Mouse (Mus musculus): ENCODE results near the gene Dcakd. TPM values are rescaled to one million over a fixed set of nuclear protein-coding genes. Genes with fewer than 3 reads are reported as not detected.

The Dcakd gene
- total and polyA plus RNA-seq, 3 experiments = 36.4 to 199 (median 87.1) TPM

GRCm38 (mm10) chr11:103006286-103007000 is 21.7 kb downstream of the Dcakd start:
- DNase-seq (ENCODE audit: low spot score) (no peak), ATAC-seq (ENCODE audit: extremely low read depth, insufficient number of reproducible peaks, low FRiP score, poor library complexity, severe bottlenecking) (no peak)
- Histone ChIP-seq H3K27me3 (ENCODE audit: insufficient read depth, low read length) (no peaks in the 10 kb centered on the region), H3K4me1 (ENCODE audit: insufficient read depth, low read depth, low read length) (peaks cover 55% of the 10 kb centered on the region), H3K9me3 (replicated peaks) (no peaks in the 10 kb centered on the region; the same call in 1 of the 2 replicates), H3K36me3 (replicated peaks) (peaks cover 84% of the 10 kb centered on the region), H3K4me3 (ENCODE audit: low read depth, low read length) (no peak overlapping the region)
- no peak for TF ChIP-seq TAL1 (conservative IDR thresholded peaks at IDR 0.05; ENCODE audit: low read depth, low read length)
- no peak for TF ChIP-seq GATA2 (IDR thresholded peaks at IDR 0.05; ENCODE audit: borderline replicate concordance, low read depth, low read length)

DNA sequence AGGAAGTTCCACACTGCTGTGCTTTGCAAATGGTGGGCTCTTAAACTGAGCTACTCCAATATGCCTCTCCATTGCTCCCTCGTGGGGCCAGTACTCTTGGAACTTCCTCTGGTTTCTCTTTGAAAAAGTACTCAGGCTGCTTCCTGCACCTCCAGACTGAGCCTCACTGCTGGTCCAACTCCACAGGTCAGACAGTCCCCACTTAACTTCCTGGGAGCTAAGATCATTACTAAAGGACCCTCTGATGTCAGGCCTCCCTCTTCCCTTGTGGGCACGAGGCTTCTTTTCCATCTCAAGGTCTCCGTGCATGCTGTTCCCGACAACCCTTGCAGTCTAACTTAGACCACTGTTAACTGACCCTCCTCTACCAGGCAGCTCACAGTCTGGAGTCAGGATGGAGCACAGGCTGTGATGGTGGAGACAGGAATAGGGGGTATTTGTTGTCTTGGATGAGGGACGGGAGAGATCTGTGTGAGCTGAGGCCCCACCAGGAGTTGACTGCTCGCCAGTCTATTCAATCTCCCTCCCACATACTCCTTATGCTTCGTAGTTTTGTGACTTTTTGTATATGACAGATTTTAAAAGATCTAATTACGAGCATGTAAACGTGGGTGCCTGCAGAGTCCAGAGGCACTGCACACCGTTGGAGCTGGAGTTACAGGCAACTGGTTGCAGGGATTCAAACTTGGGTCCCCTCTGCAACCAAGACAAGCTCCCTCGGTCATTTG is 22.7 kb downstream of the Dcakd start:
- no peak overlapping the region for H3K4me3 ChIP-seq (ENCODE audit: low read depth, low read length)
- TF ChIP-seq TAL1 (conservative IDR thresholded peaks at IDR 0.05; ENCODE audit: low read depth, low read length) (no peak), POLR2AphosphoS5 (IDR thresholded peaks at IDR 0.05; ENCODE audit: insufficient replicate concordance, low read depth, low read length) (no peak), GATA2 (IDR thresholded peaks at IDR 0.05; ENCODE audit: borderline replicate concordance, low read depth, low read length) (no peak), GATA1 (IDR thresholded peaks at IDR 0.05; ENCODE audit: borderline replicate concordance, low read length) (no peak), CTCF (IDR thresholded peaks at IDR 0.05; ENCODE audit: low read depth, low read length) (no peak)
- H3K36me3 ChIP-seq (replicated peaks) = peaks cover 82% of the 10 kb centered on the region
- DNase-seq (ENCODE audit: low spot score) (no peak), ATAC-seq (ENCODE audit: extremely low read depth, insufficient number of reproducible peaks, low FRiP score, poor library complexity, severe bottlenecking) (no peak)
- no peaks in the 10 kb centered on the region for H3K27me3 ChIP-seq (ENCODE audit: insufficient read depth, low read length)
- no peaks in the 10 kb centered on the region; the same call in 1 of the 2 replicates for H3K9me3 ChIP-seq (replicated peaks)
- H3K4me1 ChIP-seq (ENCODE audit: insufficient read depth, low read depth, low read length) = peaks cover 61% of the 10 kb centered on the region

DNA sequence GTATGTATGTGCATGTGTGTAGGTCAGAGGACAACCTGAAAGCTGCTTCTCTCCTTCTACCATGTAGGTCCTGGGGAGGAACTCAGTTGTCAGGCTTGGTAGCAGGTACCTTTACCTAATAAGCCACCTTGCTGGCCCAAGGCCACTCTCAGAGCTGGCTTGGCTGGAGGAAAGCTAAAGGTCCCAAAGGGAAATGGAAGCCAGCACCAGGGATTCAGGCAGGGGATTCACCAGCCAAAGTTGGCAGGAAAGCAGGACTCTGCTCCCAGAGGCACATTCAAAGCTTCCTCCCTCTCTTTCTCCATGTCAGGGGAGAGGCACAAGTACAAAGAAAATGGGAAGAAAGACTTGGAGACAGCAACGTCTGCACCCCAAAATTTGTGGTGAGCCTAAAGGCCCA is 23.3 kb downstream of the Dcakd start:
- no peaks in the 10 kb centered on the region; the same call in 1 of the 2 replicates for H3K9me3 ChIP-seq (replicated peaks)
- H3K4me1 ChIP-seq (ENCODE audit: insufficient read depth, low read depth, low read length) = peaks cover 67% of the 10 kb centered on the region
- ATAC-seq (ENCODE audit: extremely low read depth, insufficient number of reproducible peaks, low FRiP score, poor library complexity, severe bottlenecking) (no peak), DNase-seq (ENCODE audit: low spot score) (no peak)
- no peaks in the 10 kb centered on the region for H3K27me3 ChIP-seq (ENCODE audit: insufficient read depth, low read length)
- H3K36me3 ChIP-seq (replicated peaks) = peaks cover 84% of the 10 kb centered on the region
- H3K4me3 ChIP-seq (ENCODE audit: low read depth, low read length) = no peak overlapping the region
- no peak for TF ChIP-seq CTCF (IDR thresholded peaks at IDR 0.05; ENCODE audit: low read depth, low read length)
- no peak for TF ChIP-seq TAL1 (conservative IDR thresholded peaks at IDR 0.05; ENCODE audit: low read depth, low read length)
- no peak for TF ChIP-seq GATA1 (IDR thresholded peaks at IDR 0.05; ENCODE audit: borderline replicate concordance, low read length)
- no peak for TF ChIP-seq POLR2AphosphoS5 (IDR thresholded peaks at IDR 0.05; ENCODE audit: insufficient replicate concordance, low read depth, low read length)
- no peak for TF ChIP-seq GATA2 (IDR thresholded peaks at IDR 0.05; ENCODE audit: borderline replicate concordance, low read depth, low read length)

GRCm38 (mm10) chr11:103003210-103003609 is 24.9 kb downstream of the Dcakd start:
- Histone ChIP-seq H3K36me3 (replicated peaks) (peaks cover 81% of the 10 kb centered on the region), H3K4me1 (ENCODE audit: insufficient read depth, low read depth, low read length) (peaks cover 77% of the 10 kb centered on the region)
- DNase-seq (ENCODE audit: low spot score) = no peak

GRCm38 (mm10) chr11:103001063-103001462 is 27.1 kb downstream of the Dcakd start:
- Histone ChIP-seq H3K27me3 (ENCODE audit: insufficient read depth, low read length) (no peaks in the 10 kb centered on the region), H3K4me1 (ENCODE audit: insufficient read depth, low read depth, low read length) (peaks cover 83% of the 10 kb centered on the region), H3K4me3 (ENCODE audit: low read depth, low read length) (no peak overlapping the region; the same call in 1 of the 2 replicates), H3K36me3 (replicated peaks) (peaks cover 82% of the 10 kb centered on the region), H3K9me3 (replicated peaks) (no peaks in the 10 kb centered on the region)
- no peak for TF ChIP-seq POLR2AphosphoS5 (IDR thresholded peaks at IDR 0.05; ENCODE audit: insufficient replicate concordance, low read depth, low read length)
- no peak for TF ChIP-seq GATA2 (IDR thresholded peaks at IDR 0.05; ENCODE audit: borderline replicate concordance, low read depth, low read length)
- TF ChIP-seq GATA1 (IDR thresholded peaks at IDR 0.05; ENCODE audit: borderline replicate concordance, low read length) = no peak
- TF ChIP-seq CTCF (IDR thresholded peaks at IDR 0.05; ENCODE audit: low read depth, low read length) = no peak
- TF ChIP-seq TAL1 (conservative IDR thresholded peaks at IDR 0.05; ENCODE audit: low read depth, low read length) = no peak
- DNase-seq (ENCODE audit: low spot score) (no peak), ATAC-seq (ENCODE audit: extremely low read depth, insufficient number of reproducible peaks, low FRiP score, poor library complexity, severe bottlenecking) (no peak)

More at GRCm38 (mm10) chr11:103003210-103003609, 24.9 kb downstream of the Dcakd start:
- Histone ChIP-seq H3K9me3 (replicated peaks) (no peaks in the 10 kb centered on the region), H3K27me3 (ENCODE audit: insufficient read depth, low read length) (no peaks in the 10 kb centered on the region), H3K4me3 (ENCODE audit: low read depth, low read length) (no peak overlapping the region)
- ATAC-seq (ENCODE audit: extremely low read depth, insufficient number of reproducible peaks, low FRiP score, poor library complexity, severe bottlenecking) = no peak
- TF ChIP-seq TAL1 (conservative IDR thresholded peaks at IDR 0.05; ENCODE audit: low read depth, low read length) (no peak), CTCF (IDR thresholded peaks at IDR 0.05; ENCODE audit: low read depth, low read length) (no peak), GATA1 (IDR thresholded peaks at IDR 0.05; ENCODE audit: borderline replicate concordance, low read length) (no peak), POLR2AphosphoS5 (IDR thresholded peaks at IDR 0.05; ENCODE audit: insufficient replicate concordance, low read depth, low read length) (no peak), GATA2 (IDR thresholded peaks at IDR 0.05; ENCODE audit: borderline replicate concordance, low read depth, low read length) (no peak)

DNA sequence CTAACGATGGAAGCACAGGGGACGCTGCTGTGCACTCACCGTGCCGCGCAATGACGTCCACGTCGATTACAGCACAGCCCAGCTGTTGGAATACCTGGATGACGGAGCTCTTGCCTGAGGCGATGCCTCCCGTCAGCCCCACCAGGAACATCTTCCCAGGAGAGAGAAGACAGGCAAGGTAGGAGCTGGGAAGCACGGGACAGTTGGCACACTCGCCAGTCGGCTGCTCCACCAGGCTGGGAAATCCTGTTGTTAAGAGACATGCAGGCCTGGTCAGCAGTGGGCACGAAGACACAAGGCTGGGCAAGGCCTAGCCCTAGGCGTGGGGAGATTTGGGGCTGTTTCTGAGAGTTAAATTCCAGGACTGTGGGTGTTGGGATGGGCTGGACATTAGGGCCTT is 28.0 kb downstream of the Dcakd start:
- Histone ChIP-seq H3K9me3 (replicated peaks) (no peaks in the 10 kb centered on the region), H3K4me3 (ENCODE audit: low read depth, low read length) (peak overlapping the region; percentile 71; the same call in 1 of the 2 replicates), H3K27me3 (ENCODE audit: insufficient read depth, low read length) (no peaks in the 10 kb centered on the region), H3K36me3 (replicated peaks) (peaks cover 82% of the 10 kb centered on the region), H3K4me1 (ENCODE audit: insufficient read depth, low read depth, low read length) (peaks cover 75% of the 10 kb centered on the region)
- ATAC-seq (ENCODE audit: extremely low read depth, insufficient number of reproducible peaks, low FRiP score, poor library complexity, severe bottlenecking) (no peak), DNase-seq (ENCODE audit: low spot score) (no peak)
- TF ChIP-seq CTCF (IDR thresholded peaks at IDR 0.05; ENCODE audit: low read depth, low read length) = no peak
- no peak for TF ChIP-seq GATA2 (IDR thresholded peaks at IDR 0.05; ENCODE audit: borderline replicate concordance, low read depth, low read length)
- TF ChIP-seq POLR2AphosphoS5 (IDR thresholded peaks at IDR 0.05; ENCODE audit: insufficient replicate concordance, low read depth, low read length) = no peak
- no peak for TF ChIP-seq TAL1 (conservative IDR thresholded peaks at IDR 0.05; ENCODE audit: low read depth, low read length)
- no peak for TF ChIP-seq GATA1 (IDR thresholded peaks at IDR 0.05; ENCODE audit: borderline replicate concordance, low read length)

Data from G1E (cell line).